Mouse (Mus musculus): ENCODE measurements around the gene Poc1b.

Gene Poc1b

GRCm38 (mm10) chr10:99114295-99114694 lies 7.5 kb downstream of the Poc1b start:
- DNase-seq (ENCODE audit: extremely low read depth, low read depth, low spot score): no peak

GRCm38 (mm10) chr10:99115471-99116236 lies 8.8 kb downstream of the Poc1b start:
- DNase-seq (ENCODE audit: extremely low read depth, low read depth, low spot score): no peak

GRCm38 (mm10) chr10:99116237-99116632 lies 9.4 kb downstream of the Poc1b start:
- DNase-seq (ENCODE audit: extremely low read depth, low read depth, low spot score): no peak

GRCm38 (mm10) chr10:99116650-99117615 lies 10.1 kb downstream of the Poc1b start:
- DNase-seq (ENCODE audit: extremely low read depth, low read depth, low spot score): no peak

GRCm38 (mm10) chr10:99117876-99118275 lies 11.0 kb downstream of the Poc1b start:
- no peak for DNase-seq (ENCODE audit: extremely low read depth, low read depth, low spot score)

DNA sequence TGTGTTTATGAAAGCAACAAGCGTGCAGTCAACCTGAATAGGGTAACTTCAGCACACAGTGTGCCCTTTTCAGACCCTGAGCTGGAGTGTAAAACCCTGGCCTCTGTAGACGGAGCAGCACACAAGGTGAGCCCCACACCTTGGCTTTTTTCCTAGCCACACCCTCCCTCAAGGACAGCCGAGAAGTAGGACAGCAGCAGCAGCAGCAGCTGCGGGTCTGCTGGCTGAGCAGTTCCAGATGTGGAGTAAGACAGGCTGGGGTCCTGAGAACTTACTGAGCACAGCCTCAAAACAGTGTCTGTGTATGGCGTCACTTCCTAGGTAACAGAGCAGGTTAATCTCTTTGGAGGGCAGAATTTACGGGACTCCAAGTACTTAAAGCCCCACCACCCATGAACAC lies 11.9 kb downstream of the Poc1b start:
- no peak for DNase-seq (ENCODE audit: extremely low read depth, low read depth, low spot score)

GRCm38 (mm10) chr10:99119471-99119870 lies 12.6 kb downstream of the Poc1b start:
- DNase-seq (ENCODE audit: extremely low read depth, low read depth, low spot score): no peak

DNA sequence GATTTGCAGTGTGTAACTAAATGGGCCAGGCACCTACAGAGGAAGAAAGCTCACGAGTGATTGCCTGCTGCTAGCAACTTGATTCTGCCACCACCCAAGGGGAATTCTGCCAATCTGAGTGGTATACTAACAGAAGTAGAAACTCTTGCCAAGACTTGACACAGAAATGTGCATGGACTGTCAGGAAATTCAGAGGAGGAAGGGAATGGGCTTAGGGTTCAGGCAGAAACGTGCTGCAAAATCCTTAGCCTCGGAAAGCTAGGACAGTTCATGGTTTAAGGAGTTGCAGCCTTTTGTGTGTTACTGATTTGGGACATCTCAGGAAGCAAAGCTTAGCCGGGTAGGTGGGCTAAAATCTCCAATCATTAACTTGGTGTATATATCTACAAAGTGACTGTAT lies 19.4 kb downstream of the Poc1b start, which contains the start of gene Phxr2:
TSS of gene Phxr2 (minus strand) at position 101 of the 400 bp plus-strand sequence.
- DNase-seq (ENCODE audit: extremely low read depth, low read depth, low spot score): no peak

- no peak for DNase-seq (ENCODE audit: extremely low read depth, low read depth, low spot score)
Measured at GRCm38 (mm10) chr10:99126954-99127353, 20.1 kb downstream of the Poc1b start.

DNA sequence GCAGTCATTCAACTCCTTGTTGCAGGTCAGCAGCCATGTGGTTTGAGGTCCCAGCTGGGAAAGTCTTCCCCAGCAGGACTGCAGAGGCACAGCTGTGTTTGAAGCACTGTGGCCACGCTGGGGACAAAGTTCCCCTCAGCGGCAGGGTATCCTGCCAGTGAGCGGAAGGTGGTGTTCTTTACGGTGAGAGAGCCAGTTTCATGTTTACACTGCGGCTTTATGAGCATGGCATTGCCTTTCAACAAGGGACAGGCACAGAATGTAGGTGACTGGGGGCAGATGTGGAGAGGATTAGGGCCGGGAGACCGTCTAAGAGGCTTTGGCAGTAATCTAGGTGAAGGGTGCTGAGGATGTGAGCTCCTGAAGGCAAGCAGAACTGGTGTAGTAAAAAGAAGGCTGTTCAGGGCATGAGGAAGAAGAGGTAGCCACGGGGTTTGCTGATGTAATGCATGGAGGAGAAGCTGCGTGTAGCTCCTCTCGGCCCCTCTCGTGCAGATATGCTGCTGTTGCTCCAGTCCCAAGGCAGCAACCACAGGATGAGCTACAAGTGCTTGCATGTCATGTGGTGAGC lies 20.9 kb downstream of the Poc1b start:
- DNase-seq (ENCODE audit: extremely low read depth, low read depth, low spot score): no peak

GRCm38 (mm10) chr10:99130611-99131010 lies 23.8 kb downstream of the Poc1b start:
- no peak for DNase-seq (ENCODE audit: extremely low read depth, low read depth, low spot score)

DNA sequence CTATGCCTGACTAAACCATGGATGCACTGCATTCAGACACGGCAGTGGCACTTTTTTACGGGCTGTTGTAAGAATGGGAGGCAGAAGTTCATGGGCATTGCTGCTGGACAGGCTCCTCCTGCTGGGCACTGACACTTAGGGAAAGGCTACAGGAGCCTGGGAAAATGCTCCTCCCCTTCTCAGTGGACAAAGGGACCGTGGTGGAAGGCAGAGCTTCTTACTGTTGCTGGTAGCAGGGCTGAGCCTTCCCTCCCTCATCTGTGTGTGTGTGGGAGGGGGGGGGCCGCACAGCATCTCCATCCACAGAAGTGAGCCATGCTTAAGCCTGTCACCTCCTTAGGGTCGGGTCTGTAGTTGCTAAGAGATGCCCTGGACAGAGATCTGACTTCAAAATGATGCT lies 24.5 kb downstream of the Poc1b start:
- no peak for DNase-seq (ENCODE audit: extremely low read depth, low read depth, low spot score)

GRCm38 (mm10) chr10:99132189-99132588 lies 25.4 kb downstream of the Poc1b start:
- no peak for DNase-seq (ENCODE audit: extremely low read depth, low read depth, low spot score)

- DNase-seq (ENCODE audit: extremely low read depth, low read depth, low spot score): no peak
Measured at GRCm38 (mm10) chr10:99132595-99133272, 25.9 kb downstream of the Poc1b start.

- DNase-seq (ENCODE audit: extremely low read depth, low read depth, low spot score): no peak
Measured at GRCm38 (mm10) chr10:99133321-99133875, 26.6 kb downstream of the Poc1b start.

GRCm38 (mm10) chr10:99136337-99136736 lies 29.5 kb downstream of the Poc1b start:
- DNase-seq (ENCODE audit: extremely low read depth, low read depth, low spot score): no peak

DNA sequence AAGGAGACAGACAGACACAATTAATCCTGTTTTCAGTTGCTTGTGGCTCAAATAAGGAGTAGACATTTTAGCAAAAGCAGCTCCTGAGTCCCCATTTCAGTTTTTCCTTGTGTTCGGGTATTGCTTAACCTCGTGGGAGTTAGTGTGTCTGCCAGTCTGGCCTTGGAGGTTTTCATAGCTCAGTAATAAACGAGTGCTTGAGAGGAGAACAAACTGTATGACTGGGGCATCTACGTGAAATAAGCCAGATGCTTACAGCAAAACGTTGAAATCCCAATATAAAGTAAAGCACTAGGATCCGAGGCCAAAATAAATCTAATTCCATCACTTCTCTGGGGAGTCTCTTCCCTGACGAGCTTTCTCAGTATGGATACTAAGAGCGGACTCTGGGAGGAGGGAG lies 38.8 kb downstream of the Poc1b start:
- no peak for DNase-seq (ENCODE audit: extremely low read depth, low read depth, low spot score)

DNA sequence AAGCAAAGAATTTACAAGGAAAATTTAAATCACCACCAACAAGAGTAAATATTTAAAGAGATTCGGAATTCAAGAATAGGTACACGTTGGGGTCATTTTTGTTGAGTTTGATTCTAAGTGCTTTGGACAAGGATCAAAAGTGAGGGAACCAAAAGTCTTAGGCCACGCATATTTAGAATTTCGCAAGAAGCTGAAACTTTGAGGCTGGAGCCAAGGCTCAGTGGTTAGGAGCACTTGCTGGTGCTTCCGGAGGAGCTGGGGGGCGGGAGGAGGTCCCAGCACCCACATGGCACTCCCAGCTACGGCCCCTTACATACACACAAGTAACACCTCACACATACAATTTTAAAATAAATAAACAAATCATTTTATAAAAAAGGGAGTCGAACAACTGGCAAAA lies 39.8 kb downstream of the Poc1b start:
- DNase-seq (ENCODE audit: extremely low read depth, low read depth, low spot score): no peak

GRCm38 (mm10) chr10:99150016-99150415 lies 43.2 kb downstream of the Poc1b start:
- DNase-seq (ENCODE audit: extremely low read depth, low read depth, low spot score): no peak

DNA sequence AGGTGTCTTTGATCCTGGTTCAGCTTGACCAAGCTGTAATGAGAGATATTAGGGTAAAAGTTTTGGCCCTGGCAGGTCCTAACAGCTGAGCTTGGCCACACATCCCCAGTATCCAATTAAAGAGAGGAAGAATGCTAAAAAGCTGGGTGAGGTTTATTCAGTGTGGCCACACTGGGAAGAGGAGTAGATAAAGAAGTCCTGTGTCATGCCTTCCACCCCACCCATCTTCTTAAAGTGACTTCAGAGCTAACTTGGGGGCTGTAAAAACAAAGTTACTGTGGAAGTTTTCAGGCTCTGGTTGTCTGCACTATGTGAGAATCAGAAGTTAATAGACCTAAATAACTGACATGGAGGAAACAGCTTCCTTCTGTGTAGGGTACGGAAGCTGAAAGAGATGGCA lies 44.7 kb downstream of the Poc1b start:
- no peak for DNase-seq (ENCODE audit: extremely low read depth, low read depth, low spot score)

GRCm38 (mm10) chr10:99152063-99152462 lies 45.2 kb downstream of the Poc1b start:
- DNase-seq (ENCODE audit: extremely low read depth, low read depth, low spot score): no peak

Measured in fat pad, adult 2 months (tissue).